Mouse (Mus musculus) layer of hippocampus, postnatal 10 days (tissue): ENCODE results near the gene Twist1. TPM values are rescaled to one million over a fixed set of nuclear protein-coding genes. Genes with fewer than 3 reads are reported as not detected.

Experiments used
- DNase-seq, 2 experiments: peaks; one replicate each; pipeline ENCODE4 v3.0.0; 2021; ENCODE audit warnings: low spot score in 2 of 2
- total RNA-seq, 2 experiments: library from RNA; stranded (reverse); gene quantifications; 2 replicates each; pipeline ENCODE4 v1.2.3; 2021

Twist1 gene
- total RNA-seq, 2 experiments from 2014 or later: 0.94 to 1.7 TPM

GRCm38 (mm10) chr12:33965661-33966360 lies 8.3 kb downstream of the Twist1 start:
- no peak for DNase-seq

GRCm38 (mm10) chr12:33966490-33967415 lies 9.3 kb downstream of the Twist1 start:
- peak in 1 of 2 experiments; percentile 25 for DNase-seq

- DNase-seq: peak in 1 of 2 experiments; percentile 10
Measured at GRCm38 (mm10) chr12:33967514-33967913, 10.0 kb downstream of the Twist1 start.

- no peak for DNase-seq
Measured at GRCm38 (mm10) chr12:33968041-33968897, 10.8 kb downstream of the Twist1 start.

GRCm38 (mm10) chr12:33968898-33969178 lies 11.4 kb downstream of the Twist1 start:
- DNase-seq: no peak

GRCm38 (mm10) chr12:33980159-33980558 lies 22.7 kb downstream of the Twist1 start:
- no peak for DNase-seq

- DNase-seq: no peak
Measured at GRCm38 (mm10) chr12:33981433-33981832, 24.0 kb downstream of the Twist1 start.

- DNase-seq: no peak
Measured at GRCm38 (mm10) chr12:33993127-33993526, 35.7 kb downstream of the Twist1 start.

Other genes with a start within 250 kb of the Twist1 start
- gene Ferd3l, start 29.2 kb upstream of the Twist1 start, total RNA-seq: not detected